Mouse (Mus musculus) frontal cortex, postnatal 10 days (tissue): ENCODE results near the gene Ppp2r2c.

Experiments
- DNase-seq, 2 experiments: peaks; one replicate each; pipeline ENCODE4 v3.0.0; 2022; ENCODE audit warnings: low spot score in 2 of 2, mixed read lengths in 1 of 2

Ppp2r2c gene

GRCm38 (mm10) chr5:36868266-36869090 lies at the start of gene Ppp2r2c:
Gene Ppp2r2c (plus strand): TSS chr5:36868513.
- peak in 1 of 2 experiments; percentile 41 for DNase-seq

GRCm38 (mm10) chr5:36819742-36820141 lies 48.6 kb upstream of the Ppp2r2c start:
- DNase-seq, result no peak

- peak in 1 of 2 experiments; percentile 39 for DNase-seq
Observed at GRCm38 (mm10) chr5:36820142-36820541, 48.2 kb upstream of the Ppp2r2c start.

GRCm38 (mm10) chr5:36822907-36823306 lies 45.4 kb upstream of the Ppp2r2c start:
- no peak for DNase-seq

GRCm38 (mm10) chr5:36829098-36829497 lies 39.2 kb upstream of the Ppp2r2c start:
- no peak for DNase-seq

DNA sequence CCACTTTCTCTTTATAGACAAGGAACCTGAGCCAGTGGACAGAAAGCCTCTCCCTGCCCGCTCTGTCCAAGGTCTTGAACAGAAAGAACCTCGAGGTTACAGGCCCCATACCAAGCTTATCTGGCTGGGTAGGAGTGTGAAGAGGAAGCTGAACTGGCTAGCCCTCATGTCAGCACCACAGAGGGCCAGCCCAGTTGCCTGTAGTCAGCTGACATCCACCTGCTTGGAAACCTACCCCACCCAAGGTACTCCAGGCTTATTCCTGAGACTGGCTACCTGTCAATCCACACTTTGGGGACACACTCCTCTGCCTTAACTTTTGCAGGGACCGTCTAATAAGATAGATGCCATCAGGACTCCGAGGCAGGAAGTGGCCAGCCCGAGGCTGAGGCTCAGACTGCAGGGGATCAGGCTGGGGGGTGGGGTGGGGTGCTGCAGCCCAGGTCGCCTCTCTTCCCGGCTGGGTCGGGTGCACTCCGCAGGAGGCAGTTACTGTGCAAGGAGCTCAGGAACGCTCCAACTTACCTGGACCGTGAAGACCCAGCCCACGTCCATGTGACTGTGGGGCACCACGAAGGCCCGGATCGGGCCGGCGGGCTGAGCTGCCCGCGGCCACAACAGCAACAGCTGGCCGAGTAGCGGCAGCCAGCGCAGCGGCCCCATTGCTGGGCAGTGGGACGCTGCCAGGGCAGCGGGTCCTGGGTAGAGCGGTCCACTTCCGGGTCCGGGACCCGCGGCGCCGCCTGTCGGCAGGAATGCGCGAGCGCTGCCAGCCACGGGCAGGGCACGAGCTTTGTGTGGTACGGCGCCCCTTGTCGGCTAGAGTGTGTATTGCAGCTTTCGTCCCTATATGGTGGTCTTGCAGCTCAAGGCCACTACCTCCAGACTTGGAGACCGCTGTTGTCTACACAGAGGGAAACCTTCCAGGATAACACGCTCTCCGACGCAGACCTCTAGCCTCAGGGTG lies 38.1 kb upstream of the Ppp2r2c start, which contains the start of gene Man2b2:
TSS of gene Man2b2 (minus strand) at position 741 of the 967 bp plus-strand sequence.
- DNase-seq, result peak; percentile 80 to 87

GRCm38 (mm10) chr5:36831272-36831671 lies 37.0 kb upstream of the Ppp2r2c start:
- no peak for DNase-seq

- peak in 1 of 2 experiments; percentile 76 for DNase-seq
Observed at GRCm38 (mm10) chr5:36835933-36836332, 32.4 kb upstream of the Ppp2r2c start.

- peak; percentile 42 to 59 for DNase-seq
Observed at GRCm38 (mm10) chr5:36839032-36839431, 29.3 kb upstream of the Ppp2r2c start.

GRCm38 (mm10) chr5:36839602-36840001 lies 28.7 kb upstream of the Ppp2r2c start:
- no peak for DNase-seq

DNA sequence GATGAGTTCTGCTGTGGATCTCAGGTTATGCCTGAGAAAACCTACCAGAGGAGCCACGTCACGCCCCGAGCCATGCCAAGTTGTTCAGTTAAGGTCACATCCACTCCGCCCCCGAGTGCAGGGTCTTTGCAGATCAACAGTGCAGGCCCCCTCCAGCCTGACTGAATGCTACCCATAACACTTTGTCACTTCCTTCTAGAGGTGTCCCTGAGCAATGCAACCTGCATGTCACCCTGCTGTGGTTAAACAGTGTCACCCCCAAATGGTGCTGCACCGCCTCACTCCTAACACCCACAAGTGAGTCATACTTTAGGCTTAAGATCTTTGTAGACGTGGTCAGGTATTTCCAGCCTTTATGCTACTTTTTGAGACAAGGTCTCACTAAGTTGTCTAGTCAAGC lies 28.2 kb upstream of the Ppp2r2c start:
- DNase-seq, result no peak

GRCm38 (mm10) chr5:36841701-36842100 lies 26.6 kb upstream of the Ppp2r2c start:
- no peak for DNase-seq

GRCm38 (mm10) chr5:36844490-36844889 lies 23.8 kb upstream of the Ppp2r2c start:
- no peak for DNase-seq

GRCm38 (mm10) chr5:36851572-36851971 lies 16.7 kb upstream of the Ppp2r2c start:
- no peak for DNase-seq

GRCm38 (mm10) chr5:36855180-36855579 lies 13.1 kb upstream of the Ppp2r2c start:
- no peak for DNase-seq

- no peak for DNase-seq
Observed at GRCm38 (mm10) chr5:36856529-36856928, 11.8 kb upstream of the Ppp2r2c start.

DNA sequence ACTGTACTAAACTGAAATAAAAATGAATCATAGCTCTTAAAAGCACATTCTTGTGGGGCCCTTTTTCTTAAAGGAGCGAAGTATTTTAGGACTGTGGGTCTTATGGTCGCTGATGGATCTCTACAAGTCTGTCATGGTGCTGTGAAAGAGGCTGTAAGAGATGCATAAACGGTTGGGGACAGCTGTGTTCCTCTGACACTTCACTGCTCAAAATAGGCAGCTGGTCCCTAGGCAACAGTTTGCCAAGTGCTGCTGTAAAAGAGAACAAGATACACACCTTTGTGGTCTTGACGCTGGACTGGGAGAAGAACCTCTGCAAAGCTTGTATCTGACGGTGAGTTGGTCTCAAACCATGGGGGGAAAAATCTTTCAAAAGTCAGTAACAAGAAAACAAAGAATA lies 10.8 kb upstream of the Ppp2r2c start:
- DNase-seq, result no peak

- DNase-seq, result no peak
Observed at GRCm38 (mm10) chr5:36861084-36861483, 7.2 kb upstream of the Ppp2r2c start.

GRCm38 (mm10) chr5:36866701-36867250 lies 1.5 kb upstream of the Ppp2r2c start:
- DNase-seq, result no peak

- no peak for DNase-seq
Observed at GRCm38 (mm10) chr5:36867561-36867960, 752 bp upstream of the Ppp2r2c start.

GRCm38 (mm10) chr5:36869186-36869577 lies 869 bp downstream of the Ppp2r2c start:
- DNase-seq, result no peak
